Mouse (Mus musculus): ENCODE measurements around the gene Tagln2.

DNA sequence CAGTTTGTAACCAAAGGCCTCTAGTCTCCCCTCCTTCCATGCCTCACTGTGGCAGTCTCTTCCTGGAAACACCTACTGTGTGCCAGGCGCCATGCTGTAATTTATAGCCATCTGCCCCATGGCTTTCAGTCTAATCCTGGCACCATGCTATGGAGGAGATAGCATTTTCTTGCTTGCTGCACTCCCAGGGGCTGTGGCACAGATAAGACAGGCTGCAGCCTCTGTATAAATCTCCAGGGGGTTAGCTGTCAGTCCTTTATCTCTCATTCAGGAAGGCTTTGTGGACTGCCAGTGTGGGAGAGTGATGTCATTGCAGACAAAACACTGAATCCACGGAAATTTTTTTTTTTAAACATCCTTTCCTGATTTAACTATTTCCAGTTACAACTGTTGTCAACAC lies 8.3 kb downstream of the Tagln2 start:
- no peak for TF ChIP-seq POLR2A (IDR thresholded peaks at IDR 0.05; ENCODE audit: extremely low read depth, insufficient read depth, low read length)
- no peak for TF ChIP-seq CTCF (IDR thresholded peaks at IDR 0.05; ENCODE audit: low read depth, low read length)
